Mouse (Mus musculus): Measurements from ENCODE around the gene Htra1.

DNA sequence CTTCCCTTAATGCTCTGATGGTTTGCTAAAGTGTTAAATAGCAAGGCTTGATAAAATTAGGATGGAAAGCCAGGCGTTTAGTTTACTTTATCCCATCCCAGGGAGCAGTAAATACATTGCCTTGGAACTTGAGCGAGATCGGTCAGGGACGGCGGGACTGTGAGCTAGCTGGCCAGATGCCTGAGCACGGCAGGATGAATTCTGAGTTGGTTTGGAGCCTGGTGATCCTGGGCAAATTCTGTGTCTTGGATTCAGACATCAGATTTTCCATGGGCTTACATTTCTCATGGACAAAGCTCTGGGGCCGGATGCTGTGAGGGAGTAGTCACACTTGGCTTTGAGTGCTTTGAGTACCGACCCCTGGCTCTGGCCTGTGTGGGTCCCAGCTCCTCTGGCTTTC, 4.8 kb downstream of the Htra1 start:
- TF ChIP-seq FLI1 (IDR thresholded peaks at IDR 0.05; ENCODE audit: low read length) = no peak
- no peak for TF ChIP-seq GATA1 (IDR thresholded peaks at IDR 0.05; ENCODE audit: borderline replicate concordance, low read length)

All from megakaryocyte, embryonic 14.5 days (primary cell).